Mouse (Mus musculus): ENCODE data around the gene Spata33. TPM values are rescaled to one million over a fixed set of nuclear protein-coding genes. Genes with fewer than 3 reads are reported as not detected.
A peak's percentile ranks its signal among the peaks of the same experiment; 100 is the strongest.
"Not testable (repeated sequence)": the region's sequence is repeated elsewhere in the genome, so short reads cannot be mapped to it uniquely, and the experiment has no call there.

The Spata33 gene
- polyA plus RNA-seq (2015; fragmentation: Nextera tagmentation; extraction: Ambion mirVana), result 6.2 and 8.7 TPM in 2 replicates

GRCm38 (mm10) chr8:123212321-123213117 is at the start of gene Spata33, which contains the start of gene Chmp1a:
TSS of gene Spata33 (plus strand) at chr8:123212832.
TSS of gene Chmp1a (minus strand) at chr8:123212763.
- Histone ChIP-seq H3K4me2 (peak within 1 kb of the TSS; percentile 97), H3K9me3 (no peaks in the 10 kb centered on the region), H3K36me3 (peaks cover 7% of the 10 kb centered on the region), H3K27me3 (no peaks in the 10 kb centered on the region), H3K9ac (peak within 1 kb of the TSS; percentile 90), H3K27ac (replicated peaks) (peak within 1 kb of the TSS; percentile 66), H3K4me3 (peak within 1 kb of the TSS; percentile 83), H3K4me1 (replicated peaks) (peaks cover 22% of the 10 kb centered on the region)
- ATAC-seq (ENCODE audit: low FRiP score, low read depth), result peak; percentile 95
- WGBS, result 1% methylated on average over 74 of the region's 76 CpGs

- ATAC-seq (ENCODE audit: low FRiP score, low read depth), result no peak
- Histone ChIP-seq H3K9me3 (no peaks in the 10 kb centered on the region), H3K27ac (replicated peaks) (no peak overlapping the region), H3K4me1 (replicated peaks) (no peaks in the 10 kb centered on the region), H3K4me2 (no peak overlapping the region), H3K4me3 (no peak overlapping the region), H3K36me3 (no peaks in the 10 kb centered on the region), H3K27me3 (no peaks in the 10 kb centered on the region), H3K9ac (no peak overlapping the region)
- WGBS, result 59% methylated on average over 3 of the region's 3 CpGs
Observed at GRCm38 (mm10) chr8:123181391-123181790, 31.2 kb upstream of the Spata33 start.

- Histone ChIP-seq H3K9me3 (no peaks in the 10 kb centered on the region), H3K4me1 (replicated peaks) (no peaks in the 10 kb centered on the region), H3K27me3 (no peaks in the 10 kb centered on the region), H3K9ac (no peak within 1 kb of the TSS), H3K4me2 (no peak within 1 kb of the TSS), H3K4me3 (no peak within 1 kb of the TSS), H3K36me3 (no peaks in the 10 kb centered on the region), H3K27ac (replicated peaks) (no peak within 1 kb of the TSS)
- WGBS, result 47% methylated on average over 19 of the region's 19 CpGs
- ATAC-seq (ENCODE audit: low FRiP score, low read depth), result no peak
Observed at GRCm38 (mm10) chr8:123185566-123186409, 26.8 kb upstream of the Spata33 start, which contains the start of gene Dpep1. TSS of gene Dpep1 (plus strand) at chr8:123186242.

GRCm38 (mm10) chr8:123188006-123188405 is 24.6 kb upstream of the Spata33 start:
- Histone ChIP-seq H3K4me3 (no peak overlapping the region), H3K9me3 (no peaks in the 10 kb centered on the region), H3K4me2 (no peak overlapping the region), H3K4me1 (replicated peaks) (no peaks in the 10 kb centered on the region), H3K27ac (replicated peaks) (no peak overlapping the region), H3K9ac (no peak overlapping the region), H3K27me3 (no peaks in the 10 kb centered on the region), H3K36me3 (no peaks in the 10 kb centered on the region)
- ATAC-seq (ENCODE audit: low FRiP score, low read depth), result no peak
- 89% methylated on average over 2 of the region's 2 CpGs for WGBS

GRCm38 (mm10) chr8:123188841-123189240 is 23.8 kb upstream of the Spata33 start:
- H3K9ac ChIP-seq, result no peak overlapping the region
- ATAC-seq (ENCODE audit: low FRiP score, low read depth), result no peak
- no peak overlapping the region for H3K4me3 ChIP-seq
- H3K9me3 ChIP-seq, result no peaks in the 10 kb centered on the region
- H3K4me1 ChIP-seq (replicated peaks), result no peaks in the 10 kb centered on the region
- H3K27ac ChIP-seq (replicated peaks), result no peak overlapping the region
- WGBS, result 80% methylated on average over 7 of the region's 7 CpGs
- no peak overlapping the region for H3K4me2 ChIP-seq
- no peaks in the 10 kb centered on the region for H3K36me3 ChIP-seq
- no peaks in the 10 kb centered on the region for H3K27me3 ChIP-seq

- no peaks in the 10 kb centered on the region for H3K36me3 ChIP-seq
- no peak overlapping the region for H3K9ac ChIP-seq
- no peak for ATAC-seq (ENCODE audit: low FRiP score, low read depth)
- no peak overlapping the region for H3K4me3 ChIP-seq
- H3K27ac ChIP-seq (replicated peaks), result no peak overlapping the region
- no peaks in the 10 kb centered on the region for H3K4me1 ChIP-seq (replicated peaks)
- 1% methylated on average over 9 of the region's 9 CpGs for WGBS
- H3K27me3 ChIP-seq, result no peaks in the 10 kb centered on the region
- H3K9me3 ChIP-seq, result no peaks in the 10 kb centered on the region
- H3K4me2 ChIP-seq, result 0 out of 2 replicates have a peak overlapping the region, but pooled peaks have one; percentile 2
Observed at GRCm38 (mm10) chr8:123190678-123191077, 22.0 kb upstream of the Spata33 start.

GRCm38 (mm10) chr8:123191908-123192307 is 20.7 kb upstream of the Spata33 start:
- H3K9me3 ChIP-seq, result no peaks in the 10 kb centered on the region
- no peaks in the 10 kb centered on the region for H3K4me1 ChIP-seq (replicated peaks)
- H3K4me3 ChIP-seq, result no peak overlapping the region
- no peak overlapping the region for H3K9ac ChIP-seq
- H3K27me3 ChIP-seq, result no peaks in the 10 kb centered on the region
- 63% methylated on average over 8 of the region's 8 CpGs for WGBS
- H3K4me2 ChIP-seq, result no peak overlapping the region
- H3K36me3 ChIP-seq, result no peaks in the 10 kb centered on the region
- H3K27ac ChIP-seq (replicated peaks), result no peak overlapping the region
- ATAC-seq (ENCODE audit: low FRiP score, low read depth), result no peak

GRCm38 (mm10) chr8:123193771-123194170 is 18.9 kb upstream of the Spata33 start:
- Histone ChIP-seq H3K4me3 (no peak overlapping the region), H3K9me3 (no peaks in the 10 kb centered on the region), H3K4me2 (no peak overlapping the region), H3K27me3 (no peaks in the 10 kb centered on the region), H3K27ac (replicated peaks) (no peak overlapping the region), H3K4me1 (replicated peaks) (no peaks in the 10 kb centered on the region), H3K36me3 (no peaks in the 10 kb centered on the region), H3K9ac (no peak overlapping the region)
- WGBS, result 80% methylated on average over 9 of the region's 9 CpGs
- ATAC-seq (ENCODE audit: low FRiP score, low read depth), result no peak

GRCm38 (mm10) chr8:123197016-123197415 is 15.6 kb upstream of the Spata33 start:
- not testable (repeated sequence) for H3K4me3 ChIP-seq; H3K9me3 ChIP-seq; H3K36me3 ChIP-seq; H3K4me2 ChIP-seq; H3K27ac ChIP-seq (replicated peaks); ATAC-seq (ENCODE audit: low FRiP score, low read depth); H3K27me3 ChIP-seq; H3K4me1 ChIP-seq (replicated peaks); H3K9ac ChIP-seq
- WGBS, result 74% methylated on average over 5 of the region's 5 CpGs

- Histone ChIP-seq H3K36me3 (no peaks in the 10 kb centered on the region), H3K27ac (replicated peaks) (no peak overlapping the region), H3K27me3 (no peaks in the 10 kb centered on the region), H3K4me3 (no peak overlapping the region), H3K4me2 (no peak overlapping the region), H3K9me3 (no peaks in the 10 kb centered on the region), H3K4me1 (replicated peaks) (0 out of 2 replicates have a peak, but pooled peaks cover 2% of the 10 kb centered on the region), H3K9ac (no peak overlapping the region)
- ATAC-seq (ENCODE audit: low FRiP score, low read depth), result no peak
- 76% methylated on average over 14 of the region's 14 CpGs for WGBS
Observed at GRCm38 (mm10) chr8:123199864-123200263, 12.8 kb upstream of the Spata33 start.

- WGBS, result 22% methylated on average over 5 of the region's 5 CpGs
- Histone ChIP-seq H3K36me3 (peaks cover 11% of the 10 kb centered on the region), H3K27ac (replicated peaks) (no peak overlapping the region), H3K27me3 (no peaks in the 10 kb centered on the region), H3K4me2 (no peak overlapping the region), H3K4me1 (replicated peaks) (0 out of 2 replicates have a peak, but pooled peaks cover 2% of the 10 kb centered on the region), H3K9me3 (no peaks in the 10 kb centered on the region), H3K9ac (no peak overlapping the region), H3K4me3 (no peak overlapping the region)
- 0 out of 2 replicates have a peak, but pooled peaks have one; percentile 16 for ATAC-seq (ENCODE audit: low FRiP score, low read depth)
Observed at GRCm38 (mm10) chr8:123202288-123202687, 10.3 kb upstream of the Spata33 start.

GRCm38 (mm10) chr8:123203571-123203970 is 9.1 kb upstream of the Spata33 start:
- H3K4me3 ChIP-seq, result no peak overlapping the region
- H3K4me1 ChIP-seq (replicated peaks), result 0 out of 2 replicates have a peak, but pooled peaks cover 2% of the 10 kb centered on the region
- H3K9ac ChIP-seq, result no peak overlapping the region
- H3K4me2 ChIP-seq, result no peak overlapping the region
- peaks cover 16% of the 10 kb centered on the region for H3K36me3 ChIP-seq
- H3K27me3 ChIP-seq, result no peaks in the 10 kb centered on the region
- H3K27ac ChIP-seq (replicated peaks), result no peak overlapping the region
- H3K9me3 ChIP-seq, result no peaks in the 10 kb centered on the region
- no peak for ATAC-seq (ENCODE audit: low FRiP score, low read depth)
- whole genome bisulfite sequencing, result 97% methylated on average over 3 of the region's 3 CpGs

All from hindbrain, embryonic 15.5 days (tissue).